Mouse (Mus musculus) heart, embryonic 11.5 days (tissue): ENCODE results near the gene Rbl1. TPM values are rescaled to one million over a fixed set of nuclear protein-coding genes. Genes with fewer than 3 reads are reported as not detected.
A peak's percentile ranks its signal among the peaks of the same experiment; 100 is the strongest.
"Not testable (repeated sequence)": the region's sequence is repeated elsewhere in the genome, so short reads cannot be mapped to it uniquely, and the experiment has no call there.

ENCODE experiments used
- ATAC-seq: fragments of 200-750 bp; cut with Nextera tagmentation; replicated peaks from 2 replicates; pipeline ENCODE4 v1.8.0; 2017; ENCODE audit warnings: moderate library complexity; ENCODE audit not compliant: insufficient number of reproducible peaks, low FRiP score, low TSS enrichment
- H3K27ac ChIP-seq: fragments of 300-500 bp; sonication (generic); 2 replicates; pipeline ENCODE4 v1.5.1; 2014; ENCODE audit warnings: mild to moderate bottlenecking, low read depth, low read length
- H3K27me3 ChIP-seq: fragments of 300-500 bp; sonication (generic); 2 replicates; pipeline ENCODE4 v1.6.1; 2014; ENCODE audit warnings: mild to moderate bottlenecking, low read length, mixed read lengths; ENCODE audit not compliant: control insufficient read depth, insufficient read depth
- H3K36me3 ChIP-seq: fragments of 300-500 bp; sonication (generic); 2 replicates; pipeline ENCODE4 v1.6.1; 2014; ENCODE audit warnings: mild to moderate bottlenecking, low read length, moderate library complexity, mixed read lengths; ENCODE audit not compliant: control insufficient read depth, insufficient read depth
- H3K4me1 ChIP-seq: fragments of 300-500 bp; sonication (generic); 2 replicates; pipeline ENCODE4 v1.6.1; 2014; ENCODE audit warnings: low read length; ENCODE audit not compliant: control insufficient read depth, insufficient read depth
- H3K4me2 ChIP-seq: fragments of 300-500 bp; sonication (generic); 2 replicates; pipeline ENCODE4 v1.6.1; 2014; ENCODE audit warnings: mild to moderate bottlenecking, moderate library complexity
- H3K4me3 ChIP-seq: fragments of 300-500 bp; sonication (generic); 2 replicates; pipeline ENCODE4 v1.5.1; 2014; ENCODE audit warnings: low read depth, low read length
- H3K9ac ChIP-seq: fragments of 300-500 bp; sonication (generic); 2 replicates; pipeline ENCODE4 v1.6.1; 2014; ENCODE audit warnings: mild to moderate bottlenecking, low read depth, low read length, moderate library complexity
- H3K9me3 ChIP-seq: fragments of 300-500 bp; sonication (generic); replicated peaks from 2 replicates; pipeline ENCODE4 v1.6.1; 2016; ENCODE audit warnings: low read length; ENCODE audit not compliant: control insufficient read depth
- WGBS: fragments of 180-500 bp; shearing (Covaris S2); extraction: QIAGEN DNeasy Blood & Tissue Kit; methylation state at CpG from one replicate; pipeline ENCODE4 v1.1.7; 2014; ENCODE audit not compliant: insufficient replicate concordance; 5-methylcytosine and 5-hydroxymethylcytosine counted together
- polyA plus RNA-seq: library from polyadenylated mRNA; unstranded; fragments of >200 nt; fragmentation: Nextera tagmentation; extraction: Ambion mirVana; gene quantifications from 2 replicates; pipeline ENCODE4 v1.2.1, GENCODE M21; 2014

The Rbl1 gene
- 21.0 and 22.6 TPM in 2 replicates for polyA plus RNA-seq

GRCm38 (mm10) chr2:157204366-157205218 lies at the start of gene Rbl1:
Rbl1 (minus strand) TSS chr2:157204534.
- H3K27me3 ChIP-seq, result no peaks in the 10 kb centered on the region
- no peaks in the 10 kb centered on the region for H3K4me1 ChIP-seq
- H3K4me2 ChIP-seq, result peak within 1 kb of the TSS; percentile 83
- peak; percentile 79 for ATAC-seq
- H3K9me3 ChIP-seq, result no peaks in the 10 kb centered on the region
- peak within 1 kb of the TSS; percentile 78 for H3K4me3 ChIP-seq
- no peaks in the 10 kb centered on the region for H3K36me3 ChIP-seq
- 1% methylated on average over 72 of the region's 73 CpGs for WGBS
- H3K9ac ChIP-seq, result peak within 1 kb of the TSS; percentile 99
- H3K27ac ChIP-seq, result peak within 1 kb of the TSS; percentile 94

DNA sequence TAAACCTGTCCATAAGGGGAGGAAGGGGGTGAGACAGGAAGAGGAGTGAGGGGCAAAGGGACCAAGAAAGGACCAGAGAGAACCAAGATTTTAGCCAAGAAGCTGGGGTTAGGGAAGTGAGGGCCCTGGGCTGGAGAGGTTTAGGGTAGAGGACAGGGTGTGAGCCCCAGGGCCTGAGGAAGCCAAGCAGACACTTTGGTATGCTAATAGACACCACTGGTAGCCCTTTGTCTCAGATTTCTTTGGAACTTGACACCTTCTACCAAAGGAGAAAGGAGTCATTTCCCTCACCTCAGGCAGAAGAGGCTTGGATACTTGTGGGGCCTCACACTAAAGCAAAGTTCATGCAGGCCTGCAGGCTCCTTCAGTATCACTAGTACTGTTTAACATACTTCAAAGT lies 43.8 kb upstream of the Rbl1 start:
- ATAC-seq, result no peak
- H3K4me1 ChIP-seq, result no peaks in the 10 kb centered on the region
- H3K36me3 ChIP-seq, result no peaks in the 10 kb centered on the region
- H3K27ac ChIP-seq, result no peak overlapping the region
- no peak overlapping the region for H3K9ac ChIP-seq
- H3K4me2 ChIP-seq, result no peak overlapping the region
- H3K27me3 ChIP-seq, result no peaks in the 10 kb centered on the region
- no peak overlapping the region for H3K4me3 ChIP-seq
- no peaks in the 10 kb centered on the region for H3K9me3 ChIP-seq

DNA sequence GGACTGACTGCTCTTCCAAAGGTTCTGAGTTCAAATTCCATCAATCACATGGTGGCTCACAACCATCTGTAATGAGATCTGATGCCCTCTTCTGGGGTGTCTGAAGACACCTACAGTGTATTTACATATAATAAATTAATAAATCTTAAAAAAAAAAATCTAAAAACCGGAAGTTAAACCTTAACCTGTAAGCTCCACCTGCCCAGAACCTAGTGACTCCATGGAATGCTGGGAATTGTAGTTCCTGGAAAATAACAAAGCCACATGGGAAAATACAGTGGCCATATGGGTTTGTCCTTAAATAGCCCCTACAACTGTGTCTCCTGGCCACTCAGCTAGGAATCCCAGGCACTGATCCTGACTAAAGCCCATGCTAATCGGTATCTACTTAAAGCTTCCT lies 41.3 kb upstream of the Rbl1 start:
- no peak overlapping the region for H3K4me3 ChIP-seq
- no peak overlapping the region for H3K4me2 ChIP-seq
- no peaks in the 10 kb centered on the region for H3K9me3 ChIP-seq
- no peaks in the 10 kb centered on the region for H3K27me3 ChIP-seq
- H3K36me3 ChIP-seq, result no peaks in the 10 kb centered on the region
- WGBS, result 67% methylated on average over 2 of the region's 2 CpGs
- ATAC-seq, result no peak
- no peak overlapping the region for H3K9ac ChIP-seq
- H3K27ac ChIP-seq, result no peak overlapping the region
- no peaks in the 10 kb centered on the region for H3K4me1 ChIP-seq

DNA sequence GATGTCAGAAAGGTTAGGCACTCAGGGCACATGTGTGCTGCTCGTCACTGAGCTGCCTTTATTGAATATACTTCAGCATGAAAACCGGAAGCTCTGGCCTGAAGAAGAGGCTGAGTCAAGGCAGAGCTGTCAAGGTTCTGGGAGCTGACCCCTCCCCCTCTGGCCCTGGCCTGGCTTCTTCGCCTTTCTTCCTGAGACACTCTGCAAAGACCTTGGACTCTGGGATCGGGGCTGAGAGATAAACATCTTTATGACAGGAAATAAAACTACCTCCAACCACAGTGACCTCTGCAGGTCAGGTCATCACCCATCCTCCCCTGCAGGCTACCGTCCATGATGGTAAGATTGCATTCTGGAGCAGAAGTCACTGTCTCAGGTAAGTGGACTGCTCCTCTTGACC lies 40.7 kb upstream of the Rbl1 start:
- Histone ChIP-seq H3K27me3 (no peaks in the 10 kb centered on the region), H3K27ac (no peak overlapping the region), H3K4me3 (no peak overlapping the region), H3K4me2 (no peak overlapping the region), H3K9ac (no peak overlapping the region), H3K36me3 (no peaks in the 10 kb centered on the region), H3K9me3 (no peaks in the 10 kb centered on the region), H3K4me1 (no peaks in the 10 kb centered on the region)
- 47% methylated on average over 5 of the region's 5 CpGs for WGBS
- ATAC-seq, result no peak

DNA sequence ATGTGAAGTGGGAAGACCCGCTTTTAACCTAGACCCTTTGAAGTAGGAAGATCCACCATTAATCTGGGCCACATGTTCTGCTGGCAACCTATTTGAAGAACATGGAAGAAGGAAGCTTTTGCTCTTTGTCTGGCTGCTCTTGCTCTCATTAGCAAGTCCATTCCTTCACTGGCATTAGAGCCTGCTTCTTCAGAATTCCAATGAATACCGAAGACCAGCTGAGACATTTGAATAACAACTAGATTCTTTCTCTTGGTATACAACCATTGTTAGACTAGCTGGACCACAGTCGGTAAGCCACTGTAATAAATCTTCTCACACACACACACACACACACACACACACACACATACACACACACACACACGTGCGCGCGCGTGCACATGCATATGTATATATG lies 31.6 kb upstream of the Rbl1 start:
- Histone ChIP-seq H3K4me2 (no peak overlapping the region), H3K9ac (no peak overlapping the region), H3K27ac (no peak overlapping the region), H3K27me3 (no peaks in the 10 kb centered on the region), H3K9me3 (no peaks in the 10 kb centered on the region), H3K4me1 (no peaks in the 10 kb centered on the region), H3K36me3 (no peaks in the 10 kb centered on the region), H3K4me3 (no peak overlapping the region)
- no peak for ATAC-seq
- WGBS, result 87% methylated on average over 8 of the region's 8 CpGs

- H3K4me3 ChIP-seq, ATAC-seq, H3K27ac ChIP-seq, H3K36me3 ChIP-seq, H3K9ac ChIP-seq, H3K27me3 ChIP-seq, H3K4me1 ChIP-seq, H3K4me2 ChIP-seq, H3K9me3 ChIP-seq: not testable (repeated sequence)
- WGBS, result 78% methylated on average over 3 of the region's 3 CpGs
These were observed 17.6 kb upstream of the Rbl1 start for GRCm38 (mm10) chr2:157221916-157222315.

DNA sequence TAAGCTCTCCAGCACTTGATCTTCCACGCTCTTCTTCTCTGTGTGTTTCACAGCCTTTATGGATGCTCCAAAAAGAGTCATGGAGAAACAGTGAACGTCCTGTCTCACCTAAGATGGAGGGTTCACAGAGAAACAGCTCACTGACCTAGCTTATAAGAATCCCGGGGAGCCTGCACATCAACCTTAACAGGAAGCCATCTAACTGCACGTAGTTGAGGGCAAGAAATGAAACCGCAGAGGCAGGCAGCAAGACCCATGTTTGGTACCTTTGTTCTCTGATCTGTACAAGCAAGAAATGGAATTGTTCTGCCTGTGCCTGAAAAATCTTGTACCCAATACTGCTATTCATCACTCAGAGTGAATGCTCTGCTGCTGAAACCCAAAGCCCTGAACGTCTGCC lies 15.8 kb upstream of the Rbl1 start:
- Histone ChIP-seq H3K27me3 (no peaks in the 10 kb centered on the region), H3K4me1 (no peaks in the 10 kb centered on the region), H3K36me3 (no peaks in the 10 kb centered on the region), H3K4me2 (no peak overlapping the region), H3K4me3 (no peak overlapping the region), H3K27ac (no peak overlapping the region), H3K9me3 (no peaks in the 10 kb centered on the region), H3K9ac (no peak overlapping the region)
- ATAC-seq, result no peak
- 79% methylated on average over 6 of the region's 6 CpGs for WGBS

- 83% methylated on average over 7 of the region's 7 CpGs for WGBS
- Histone ChIP-seq H3K27ac (no peak overlapping the region), H3K4me3 (no peak overlapping the region), H3K27me3 (no peaks in the 10 kb centered on the region), H3K36me3 (no peaks in the 10 kb centered on the region), H3K4me1 (no peaks in the 10 kb centered on the region), H3K9me3 (no peaks in the 10 kb centered on the region), H3K4me2 (no peak overlapping the region), H3K9ac (no peak overlapping the region)
- ATAC-seq, result no peak
These were observed 7.4 kb upstream of the Rbl1 start for GRCm38 (mm10) chr2:157211731-157212130.
